Mouse (Mus musculus) lung, postnatal 0 days (tissue): ENCODE data around the gene Olfr1257. TPM values are rescaled to one million over a fixed set of nuclear protein-coding genes. Genes with fewer than 3 reads are reported as not detected.
"Not testable (repeated sequence)": the region's sequence is repeated elsewhere in the genome, so short reads cannot be mapped to it uniquely, and the experiment has no call there.

Experiments used
- ATAC-seq: fragments of 200-750 bp; cut with Nextera tagmentation; 2 replicates; pipeline ENCODE4 v1.8.0; 2017; ENCODE audit warnings: moderate library complexity
- DNase-seq: peaks from one replicate; pipeline ENCODE4 v3.0.0-alpha.2; 2016; ENCODE audit warnings: low spot score
- H3K27ac ChIP-seq: fragments of 300-500 bp; sonication (generic); 2 replicates; pipeline ENCODE4 v1.5.1; 2014; ENCODE audit warnings: antibody characterized with exemption, mild to moderate bottlenecking, low read length, mixed read lengths
- H3K27me3 ChIP-seq: fragments of 300-500 bp; sonication (generic); replicated peaks from 2 replicates; pipeline ENCODE4 v1.6.1; 2014; ENCODE audit warnings: low read length, mixed read lengths; ENCODE audit not compliant: insufficient read depth
- H3K36me3 ChIP-seq: fragments of 300-500 bp; sonication (generic); 2 replicates; pipeline ENCODE4 v1.6.1; 2014; ENCODE audit warnings: low read length, mixed read lengths; ENCODE audit not compliant: insufficient read depth
- H3K4me1 ChIP-seq: fragments of 300-500 bp; sonication (generic); 2 replicates; pipeline ENCODE4 v1.6.1; 2014; ENCODE audit warnings: antibody characterized with exemption, low read depth, low read length, mixed read lengths; ENCODE audit not compliant: insufficient read depth
- H3K4me2 ChIP-seq: fragments of 300-500 bp; sonication (generic); replicated peaks from 2 replicates; pipeline ENCODE4 v1.6.1; 2014; ENCODE audit warnings: low read depth, mild to moderate bottlenecking, low read length, moderate library complexity, mixed read lengths
- H3K4me3 ChIP-seq: fragments of 300-500 bp; sonication (generic); 2 replicates; pipeline ENCODE4 v1.5.1; 2014; ENCODE audit warnings: low read depth, low read length
- H3K9ac ChIP-seq: fragments of 300-500 bp; sonication (generic); replicated peaks from 2 replicates; pipeline ENCODE4 v1.6.1; 2014; ENCODE audit warnings: low read depth, mild to moderate bottlenecking
- H3K9me3 ChIP-seq: fragments of 300-500 bp; sonication (generic); 2 replicates; pipeline ENCODE4 v1.6.1; 2016; ENCODE audit warnings: low read length, mixed read lengths
- CTCF ChIP-seq: IDR thresholded peaks from 2 replicates; pipeline ENCODE4 v1.5.1; 2016; ENCODE audit warnings: antibody characterized with exemption, mild to moderate bottlenecking
- EP300 ChIP-seq: IDR thresholded peaks from 2 replicates; pipeline ENCODE4 v1.6.1; 2016; ENCODE audit warnings: antibody characterized with exemption, mild to moderate bottlenecking, control low read depth
- WGBS: fragments of 180-500 bp; shearing (Covaris S2); extraction: QIAGEN DNeasy Blood & Tissue Kit; methylation state at CpG from one replicate; pipeline ENCODE4 v1.1.7; 2014; 5-methylcytosine and 5-hydroxymethylcytosine counted together
- polyA plus RNA-seq: library from polyadenylated mRNA; unstranded; fragments of >200 nt; fragmentation: Nextera tagmentation; extraction: Ambion mirVana; gene quantifications from 2 replicates; pipeline ENCODE4 v1.2.1, GENCODE M21; 2015

Gene Olfr1257
- not detected in 2 replicates for polyA plus RNA-seq

GRCm38 (mm10) chr2:89878137-89878536 is at the start of gene Olfr1257:
Gene Olfr1257, plus strand, starts transcription at chr2:89878437.
- ATAC-seq (no peak), DNase-seq (no peak)
- no peak within 1 kb of the TSS for H3K27ac ChIP-seq
- WGBS = 85% methylated on average over 1 of the region's 1 CpGs
- TF ChIP-seq EP300 = no peak
- TF ChIP-seq CTCF = no peak
- no peaks in the 10 kb centered on the region for H3K4me1 ChIP-seq
- no peaks in the 10 kb centered on the region for H3K27me3 ChIP-seq
- no peaks in the 10 kb centered on the region for H3K9me3 ChIP-seq
- H3K4me2 ChIP-seq = no peak within 1 kb of the TSS
- no peaks in the 10 kb centered on the region for H3K36me3 ChIP-seq
- no peak within 1 kb of the TSS for H3K9ac ChIP-seq
- H3K4me3 ChIP-seq = no peak within 1 kb of the TSS

GRCm38 (mm10) chr2:89841455-89841854 is 36.8 kb upstream of the Olfr1257 start, which contains the start of gene Olfr1256:
Gene Olfr1256, minus strand, starts transcription at chr2:89841555.
- Histone ChIP-seq H3K36me3 (no peaks in the 10 kb centered on the region), H3K4me3 (no peak within 1 kb of the TSS), H3K4me2 (no peak within 1 kb of the TSS), H3K9ac (no peak within 1 kb of the TSS), H3K9me3 (no peaks in the 10 kb centered on the region), H3K27me3 (no peaks in the 10 kb centered on the region), H3K27ac (no peak within 1 kb of the TSS), H3K4me1 (no peaks in the 10 kb centered on the region)
- TF ChIP-seq EP300 (no peak), CTCF (no peak)
- ATAC-seq = no peak
- 33% methylated on average over 2 of the region's 2 CpGs for WGBS
- no peak for DNase-seq

GRCm38 (mm10) chr2:89848105-89848504 is 30.1 kb upstream of the Olfr1257 start, which contains the start of gene Olfr48:
Gene Olfr48, minus strand, starts transcription at chr2:89848205.
- no peaks in the 10 kb centered on the region for H3K27me3 ChIP-seq
- no peak within 1 kb of the TSS for H3K4me2 ChIP-seq
- DNase-seq = no peak
- no peak within 1 kb of the TSS for H3K27ac ChIP-seq
- no peak within 1 kb of the TSS for H3K4me3 ChIP-seq
- no peaks in the 10 kb centered on the region for H3K4me1 ChIP-seq
- TF ChIP-seq CTCF (no peak), EP300 (no peak)
- H3K9me3 ChIP-seq = no peaks in the 10 kb centered on the region
- H3K36me3 ChIP-seq = no peaks in the 10 kb centered on the region
- no peak within 1 kb of the TSS for H3K9ac ChIP-seq
- ATAC-seq = no peak
- 57% methylated on average over 5 of the region's 5 CpGs for WGBS

- H3K27me3 ChIP-seq = no peaks in the 10 kb centered on the region
Measured at GRCm38 (mm10) chr2:89849230-89849629, 29.0 kb upstream of the Olfr1257 start.

GRCm38 (mm10) chr2:89912616-89913015 is 34.4 kb downstream of the Olfr1257 start:
- DNase-seq, ATAC-seq, H3K4me2 ChIP-seq, H3K27ac ChIP-seq, H3K4me3 ChIP-seq, H3K27me3 ChIP-seq, H3K9ac ChIP-seq, H3K4me1 ChIP-seq, H3K36me3 ChIP-seq, H3K9me3 ChIP-seq: not testable (repeated sequence)
- 92% methylated on average over 9 of the region's 9 CpGs for WGBS

More at GRCm38 (mm10) chr2:89849230-89849629, 29.0 kb upstream of the Olfr1257 start:
- Histone ChIP-seq H3K4me2 (no peak overlapping the region), H3K4me1 (no peaks in the 10 kb centered on the region), H3K36me3 (no peaks in the 10 kb centered on the region), H3K9me3 (no peaks in the 10 kb centered on the region), H3K27ac (no peak overlapping the region), H3K4me3 (no peak overlapping the region), H3K9ac (no peak overlapping the region)
- 89% methylated on average over 1 of the region's 1 CpGs for WGBS
- no peak for TF ChIP-seq EP300
- TF ChIP-seq CTCF = no peak
- ATAC-seq (no peak), DNase-seq (no peak)

GRCm38 (mm10) chr2:89927009-89927408 is 48.8 kb downstream of the Olfr1257 start, which contains the start of gene Olfr1258:
Gene Olfr1258, plus strand, starts transcription at chr2:89927309.
- TF ChIP-seq EP300 = no peak
- H3K9me3 ChIP-seq = no peaks in the 10 kb centered on the region
- no peak within 1 kb of the TSS for H3K9ac ChIP-seq
- no peaks in the 10 kb centered on the region for H3K4me1 ChIP-seq
- no peak within 1 kb of the TSS for H3K4me3 ChIP-seq
- ATAC-seq (no peak), DNase-seq (no peak)
- H3K36me3 ChIP-seq = no peaks in the 10 kb centered on the region
- H3K27ac ChIP-seq = no peak within 1 kb of the TSS
- H3K27me3 ChIP-seq = no peaks in the 10 kb centered on the region
- H3K4me2 ChIP-seq = no peak within 1 kb of the TSS

Other genes with a start within 250 kb of the Olfr1257 start
- gene Olfr1249, start 243.5 kb upstream of the Olfr1257 start, polyA plus RNA-seq = not detected in 2 replicates
- gene Olfr1250, start 217.0 kb upstream of the Olfr1257 start, polyA plus RNA-seq = not detected in 2 replicates
- not detected in 2 replicates for gene Olfr1251, start 206.5 kb upstream of the Olfr1257 start, polyA plus RNA-seq
- not detected in 2 replicates for gene Olfr1252, start 153.4 kb upstream of the Olfr1257 start, polyA plus RNA-seq
- not detected in 2 replicates for gene Olfr1253, start 121.3 kb upstream of the Olfr1257 start, polyA plus RNA-seq
- not detected in 2 replicates for gene Olfr1254, start 84.8 kb upstream of the Olfr1257 start, polyA plus RNA-seq
- gene Olfr1255, start 66.4 kb upstream of the Olfr1257 start, polyA plus RNA-seq = not detected in 2 replicates
- not detected in 2 replicates for gene Olfr1256, start 36.9 kb upstream of the Olfr1257 start, polyA plus RNA-seq
- not detected in 2 replicates for gene Olfr48, start 30.2 kb upstream of the Olfr1257 start, polyA plus RNA-seq
- not detected in 2 replicates for gene Olfr1258, start 48.9 kb downstream of the Olfr1257 start, polyA plus RNA-seq
- gene Olfr1259, start 70.2 kb downstream of the Olfr1257 start, polyA plus RNA-seq = not detected in 2 replicates
- not detected in 2 replicates for gene Olfr1260, start 95.9 kb downstream of the Olfr1257 start, polyA plus RNA-seq
- gene Olfr1261, start 112.8 kb downstream of the Olfr1257 start, polyA plus RNA-seq = not detected in 2 replicates
- not detected in 2 replicates for gene Olfr1262, start 121.7 kb downstream of the Olfr1257 start, polyA plus RNA-seq
- not detected in 2 replicates for gene Olfr1263, start 133.7 kb downstream of the Olfr1257 start, polyA plus RNA-seq
- not detected in 2 replicates for gene Olfr1264, start 147.1 kb downstream of the Olfr1257 start, polyA plus RNA-seq
- not detected in 2 replicates for gene Olfr1265, start 156.9 kb downstream of the Olfr1257 start, polyA plus RNA-seq
- gene Olfr140, start 185.2 kb downstream of the Olfr1257 start, polyA plus RNA-seq = not detected in 2 replicates
- not detected in 2 replicates for gene Olfr1269, start 243.0 kb downstream of the Olfr1257 start, polyA plus RNA-seq